ENCODE assay signal across 26 mouse cellular contexts in the genomic region with DNA sequence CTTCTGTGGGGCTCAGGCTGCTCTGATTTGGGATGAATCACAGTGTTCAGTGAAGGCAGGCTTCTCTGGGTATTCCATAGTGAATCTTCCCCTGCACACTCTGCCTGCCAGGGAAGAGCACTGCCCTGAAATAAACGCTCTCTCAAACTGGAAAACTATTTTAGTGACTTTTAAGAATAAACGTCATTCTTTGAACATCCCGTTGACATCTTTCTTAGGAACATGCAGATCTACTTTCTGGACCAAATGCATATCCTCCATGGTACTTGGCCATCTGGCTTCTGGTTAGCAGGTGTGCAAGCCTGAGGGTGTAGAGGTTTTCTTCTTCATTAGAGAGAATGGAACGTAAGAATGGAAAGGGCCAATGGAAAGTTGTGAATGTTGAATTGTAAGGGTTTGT. TPM values are rescaled to one million over a fixed set of nuclear protein-coding genes. Genes with fewer than 3 reads are reported as not detected.
DNase-seq lines count a peak whose midpoint lies in the region; TF ChIP-seq lines count a peak whose summit lies in the region.
"Had no signal": no experiment of that assay in that cellular context is flagged by ENCODE, and none has a peak within 500 bp of the region (broad histone marks: within the 10 kb centered on the region; RNA-seq: fewer than 3 reads in every experiment).

No protein-coding gene starts in this region.

- peak overlapping the region; percentile 73 for H3K27ac ChIP-seq in left cerebral cortex, adult 2 months
- H3K27ac ChIP-seq: forebrain, embryonic 13.5 days; hindbrain, embryonic 12.5 days; kidney, postnatal 0 days; liver, embryonic 14.5 days; stomach, embryonic 15.5 days had no signal

- no peak overlapping the region for H3K4me3 ChIP-seq in left cerebral cortex, adult 2 months
- H3K4me3 ChIP-seq: forebrain, embryonic 13.5 days; hindbrain, embryonic 12.5 days; stomach, embryonic 15.5 days had no signal

- TF ChIP-seq CTCF in left cerebral cortex, adult 2 months (IDR thresholded peaks at IDR 0.05), result no peak

- intact Hi-C loops in left cerebral cortex, adult 2 months (cut with DNase I), result loop anchor here (2.0 kb wide), 3 partner anchors 36 to 332 kb away; no protein-coding TSS in a partner anchor
- intact Hi-C loops in left cerebral cortex, postnatal 10 days (cut with DNase I), result no loop called here

- DNase-seq in frontal cortex, postnatal 36 days (ENCODE audit: low spot score in 2 of 2), result peak; percentile 20 to 37
- no peak for DNase-seq in frontal cortex, postnatal 25 days (ENCODE audit: low spot score in 2 of 2)
- DNase-seq in left cerebral cortex, adult 2 months (ENCODE audit: extremely low spot score in 1 of 2, low spot score in 2 of 2), result peak in 1 of 2 experiments; percentile 28
- DNase-seq in left cerebral cortex, postnatal 10 days (ENCODE audit: extremely low spot score in 1 of 2, low spot score in 2 of 2), result no peak
- DNase-seq in right cerebral cortex, postnatal 10 days (ENCODE audit: low spot score in 2 of 2), result peak; percentile 30 to 48
- DNase-seq in right cerebral cortex, postnatal 14 days, result no peak
- DNase-seq in c-Kit-positive CD71-positive TER-119-positive erythroid progenitor cells, embryonic 14.5 days (ENCODE audit: low spot score), result no peak
- DNase-seq: adrenal gland, postnatal 25 days; gastrocnemius, postnatal 14 days; heart, postnatal 36 days; kidney, adult 8-10 months; kidney, postnatal 4 days; layer of hippocampus, adult 9-11 months; liver; lung, embryonic 14.5 days; lung, postnatal 14 days; midbrain, embryonic 14.5 days; retina, postnatal 1 day; thymus, postnatal 14 days had no signal

RNA-seq across cellular contexts. Expression of a gene that starts 41.5 kb away (rescaled TPM):
- total RNA-seq in left cerebral cortex, adult 2 months (2021), result 1 to 10 TPM; 2.2 to 2.5 TPM
- 1 to 10 TPM; 1.2 to 1.3 TPM for total RNA-seq in left cerebral cortex, postnatal 10 days (2021)
- total RNA-seq: adrenal gland, postnatal 25 days; gastrocnemius, postnatal 14 days; granulocyte monocyte progenitor cell, adult 5-6 weeks; heart, postnatal 36 days; monocyte, adult 5-6 weeks had no signal

RNA-seq across cellular contexts. Expression of a gene that starts 43.5 kb away (rescaled TPM):
- total RNA-seq in left cerebral cortex, adult 2 months (2021), result 10 to 100 TPM; 61.0 to 62.6 TPM
- 10 to 100 TPM; 58.7 to 65.8 TPM for total RNA-seq in left cerebral cortex, postnatal 10 days (2021)
- total RNA-seq: granulocyte monocyte progenitor cell, adult 5-6 weeks; monocyte, adult 5-6 weeks had no signal

Comparison
In these comparisons a context has a peak if more than half of its experiments do, and no peak if none do; other contexts are left out.
1. DNase-seq: peak in frontal cortex, postnatal 36 days (2 of 2) and right cerebral cortex, postnatal 10 days (2 of 2); none in frontal cortex, postnatal 25 days (0 of 2), left cerebral cortex, postnatal 10 days (0 of 2), right cerebral cortex, postnatal 14 days (single experiment) and c-Kit-positive CD71-positive TER-119-positive erythroid progenitor cells, embryonic 14.5 days (single experiment).